Mouse (Mus musculus): Measurements from ENCODE around the gene Tshz2. TPM values are rescaled to one million over a fixed set of nuclear protein-coding genes. Genes with fewer than 3 reads are reported as not detected.

Gene Tshz2
- total RNA-seq, 2 experiments from 2014 or later = not detected

GRCm38 (mm10) chr2:169621201-169621710 is 11.6 kb upstream of the Tshz2 start:
- ATAC-seq (replicated peaks; ENCODE audit: low FRiP score, poor library complexity, severe bottlenecking) = no peak

GRCm38 (mm10) chr2:169630070-169630469 is 2.7 kb upstream of the Tshz2 start:
- no peak for ATAC-seq (replicated peaks; ENCODE audit: low FRiP score, poor library complexity, severe bottlenecking)

GRCm38 (mm10) chr2:169633491-169634289 is 877 bp downstream of the Tshz2 start:
- no peak for ATAC-seq (replicated peaks; ENCODE audit: low FRiP score, poor library complexity, severe bottlenecking)

GRCm38 (mm10) chr2:169634619-169635382 is 2.0 kb downstream of the Tshz2 start:
- no peak for ATAC-seq (replicated peaks; ENCODE audit: low FRiP score, poor library complexity, severe bottlenecking)

GRCm38 (mm10) chr2:169635428-169635827 is 2.6 kb downstream of the Tshz2 start:
- no peak for ATAC-seq (replicated peaks; ENCODE audit: low FRiP score, poor library complexity, severe bottlenecking)

GRCm38 (mm10) chr2:169636414-169636813 is 3.6 kb downstream of the Tshz2 start:
- no peak for ATAC-seq (replicated peaks; ENCODE audit: low FRiP score, poor library complexity, severe bottlenecking)

- ATAC-seq (replicated peaks; ENCODE audit: low FRiP score, poor library complexity, severe bottlenecking) = no peak
Observed at GRCm38 (mm10) chr2:169641547-169641946, 8.7 kb downstream of the Tshz2 start.

- no peak for ATAC-seq (replicated peaks; ENCODE audit: low FRiP score, poor library complexity, severe bottlenecking)
Observed at GRCm38 (mm10) chr2:169642420-169642819, 9.6 kb downstream of the Tshz2 start.

GRCm38 (mm10) chr2:169647091-169647490 is 14.3 kb downstream of the Tshz2 start:
- no peak for ATAC-seq (replicated peaks; ENCODE audit: low FRiP score, poor library complexity, severe bottlenecking)

- ATAC-seq (replicated peaks; ENCODE audit: low FRiP score, poor library complexity, severe bottlenecking) = no peak
Observed at GRCm38 (mm10) chr2:169649262-169649885, 16.6 kb downstream of the Tshz2 start.

GRCm38 (mm10) chr2:169653282-169653681 is 20.5 kb downstream of the Tshz2 start:
- ATAC-seq (replicated peaks; ENCODE audit: low FRiP score, poor library complexity, severe bottlenecking) = no peak

- ATAC-seq (replicated peaks; ENCODE audit: low FRiP score, poor library complexity, severe bottlenecking) = no peak
Observed at GRCm38 (mm10) chr2:169663792-169664191, 31.0 kb downstream of the Tshz2 start.

- no peak for ATAC-seq (replicated peaks; ENCODE audit: low FRiP score, poor library complexity, severe bottlenecking)
Observed at GRCm38 (mm10) chr2:169671264-169671663, 38.5 kb downstream of the Tshz2 start.

- no peak for ATAC-seq (replicated peaks; ENCODE audit: low FRiP score, poor library complexity, severe bottlenecking)
Observed at GRCm38 (mm10) chr2:169673786-169674185, 41.0 kb downstream of the Tshz2 start.

- no peak for ATAC-seq (replicated peaks; ENCODE audit: low FRiP score, poor library complexity, severe bottlenecking)
Observed at GRCm38 (mm10) chr2:169674209-169674608, 41.4 kb downstream of the Tshz2 start.

- ATAC-seq (replicated peaks; ENCODE audit: low FRiP score, poor library complexity, severe bottlenecking) = no peak
Observed at GRCm38 (mm10) chr2:169679264-169679663, 46.5 kb downstream of the Tshz2 start.

GRCm38 (mm10) chr2:169679951-169680350 is 47.1 kb downstream of the Tshz2 start:
- ATAC-seq (replicated peaks; ENCODE audit: low FRiP score, poor library complexity, severe bottlenecking) = no peak

GRCm38 (mm10) chr2:169685260-169685659 is 52.4 kb downstream of the Tshz2 start:
- no peak for ATAC-seq (replicated peaks; ENCODE audit: low FRiP score, poor library complexity, severe bottlenecking)

GRCm38 (mm10) chr2:169685747-169686146 is 52.9 kb downstream of the Tshz2 start:
- ATAC-seq (replicated peaks; ENCODE audit: low FRiP score, poor library complexity, severe bottlenecking) = no peak

- ATAC-seq (replicated peaks; ENCODE audit: low FRiP score, poor library complexity, severe bottlenecking) = no peak
Observed at GRCm38 (mm10) chr2:169686697-169687430, 54.1 kb downstream of the Tshz2 start.
